Mouse (Mus musculus) bone marrow, adult 2 months (tissue): ENCODE measurements around the gene Pole3.

ENCODE experiments used
- CTCF ChIP-seq: fragments of 200-500 bp; IDR thresholded peaks from 2 replicates; pipeline ENCODE4 v1.5.1; 2011; ENCODE audit warnings: low read length, control low read depth; ENCODE audit not compliant: control insufficient read depth, insufficient read depth
- POLR2A ChIP-seq: fragments of 200-500 bp; IDR thresholded peaks from 2 replicates; pipeline ENCODE4 v1.6.1; 2011; ENCODE audit warnings: low read depth, mild to moderate bottlenecking, control low read depth, low read length, borderline replicate concordance; ENCODE audit not compliant: control insufficient read depth

GRCm38 (mm10) chr4:62486162-62486696, 38.6 kb downstream of the Pole3 start:
- TF ChIP-seq POLR2A, result no peak
- TF ChIP-seq CTCF, result no peak
